Mouse (Mus musculus): ENCODE data around the gene Olfr1489.
"Not testable (repeated sequence)": the region's sequence is repeated elsewhere in the genome, so short reads cannot be mapped to it uniquely, and the experiment has no call there.

Olfr1489 gene

GRCm38 (mm10) chr19:13631321-13631720, at the start of gene Olfr1489:
Gene Olfr1489, plus strand, starts transcription at chr19:13631621.
- no peak for DNase-seq

- DNase-seq, result no peak
These were observed 48.2 kb upstream of the Olfr1489 start, which contains the start of gene Olfr1484 for GRCm38 (mm10) chr19:13583211-13583610. Gene Olfr1484, plus strand, starts transcription at chr19:13583511.

- DNase-seq, result not testable (repeated sequence)
These were observed 14.3 kb upstream of the Olfr1489 start, which contains the start of gene Olfr1487 for GRCm38 (mm10) chr19:13617075-13617474. Gene Olfr1487, plus strand, starts transcription at chr19:13617375.

GRCm38 (mm10) chr19:13650791-13651190, 19.4 kb downstream of the Olfr1489 start, which contains the start of gene Olfr1490:
Gene Olfr1490, plus strand, starts transcription at chr19:13651091.
- DNase-seq, result no peak
